Mouse (Mus musculus) midbrain, embryonic 15.5 days (tissue): Measurements from ENCODE around the gene Sparcl1. TPM values are rescaled to one million over a fixed set of nuclear protein-coding genes. Genes with fewer than 3 reads are reported as not detected.
A peak's percentile ranks its signal among the peaks of the same experiment; 100 is the strongest.

Experiments
- ATAC-seq: fragments of 200-750 bp; cut with Nextera tagmentation; replicated peaks from 2 replicates; pipeline ENCODE4 v1.8.0; 2017; ENCODE audit warnings: moderate TSS enrichment
- H3K27ac ChIP-seq: fragments of 300-500 bp; sonication (generic); 2 replicates; pipeline ENCODE4 v1.5.1; 2015; ENCODE audit warnings: mild to moderate bottlenecking, inconsistent platforms
- H3K27me3 ChIP-seq: fragments of 300-500 bp; sonication (generic); replicated peaks from 2 replicates; pipeline ENCODE4 v1.6.1; 2015; ENCODE audit warnings: inconsistent platforms
- H3K36me3 ChIP-seq: fragments of 300-500 bp; sonication (generic); replicated peaks from 2 replicates; pipeline ENCODE4 v1.6.1; 2015; ENCODE audit warnings: inconsistent platforms
- H3K4me1 ChIP-seq: fragments of 300-500 bp; sonication (generic); 2 replicates; pipeline ENCODE4 v1.6.1; 2015; ENCODE audit warnings: inconsistent platforms
- H3K4me2 ChIP-seq: fragments of 300-500 bp; sonication (generic); 2 replicates; pipeline ENCODE4 v1.6.1; 2015; ENCODE audit warnings: inconsistent platforms, mild to moderate bottlenecking, moderate library complexity
- H3K4me3 ChIP-seq: fragments of 300-500 bp; sonication (generic); 2 replicates; pipeline ENCODE4 v1.5.1; 2015; ENCODE audit warnings: mild to moderate bottlenecking, inconsistent platforms
- H3K9ac ChIP-seq: fragments of 300-500 bp; sonication (generic); 2 replicates; pipeline ENCODE4 v1.6.1; 2015; ENCODE audit warnings: mild to moderate bottlenecking, inconsistent platforms
- H3K9me3 ChIP-seq: fragments of 300-500 bp; sonication (generic); 2 replicates; pipeline ENCODE4 v1.6.1; 2016; ENCODE audit warnings: inconsistent platforms
- WGBS: fragments of 180-500 bp; shearing (Covaris S2); methylation state at CpG from one replicate; pipeline ENCODE4 v1.1.7; 2015; ENCODE audit warnings: mixed read lengths; 5-methylcytosine and 5-hydroxymethylcytosine counted together
- polyA plus RNA-seq: library from polyadenylated mRNA; unstranded; fragments of >200 nt; fragmentation: Nextera tagmentation; extraction: Ambion mirVana; gene quantifications from 2 replicates; pipeline ENCODE4 v1.2.1, GENCODE M21; 2015

The Sparcl1 gene
- polyA plus RNA-seq, 1 experiment from 2014 or later, result 167 TPM

- Histone ChIP-seq H3K4me2 (no peak overlapping the region), H3K27me3 (0 out of 2 replicates have a peak, but pooled peaks cover 3% of the 10 kb centered on the region), H3K36me3 (no peaks in the 10 kb centered on the region), H3K9me3 (no peaks in the 10 kb centered on the region), H3K4me1 (peaks cover 5% of the 10 kb centered on the region; the same call in 1 of the 2 replicates), H3K9ac (no peak overlapping the region), H3K27ac (no peak overlapping the region), H3K4me3 (no peak overlapping the region)
- 29% methylated on average over 10 of the region's 10 CpGs for WGBS
- no peak for ATAC-seq
Observed at GRCm38 (mm10) chr5:104076361-104076760, 37.2 kb downstream of the Sparcl1 start.

GRCm38 (mm10) chr5:104074388-104074787, 39.1 kb downstream of the Sparcl1 start:
- H3K27ac ChIP-seq, result no peak overlapping the region
- no peak for ATAC-seq
- peaks cover 5% of the 10 kb centered on the region; the same call in 1 of the 2 replicates for H3K4me1 ChIP-seq
- H3K4me2 ChIP-seq, result no peak overlapping the region
- H3K9ac ChIP-seq, result no peak overlapping the region
- H3K9me3 ChIP-seq, result no peaks in the 10 kb centered on the region
- no peak overlapping the region for H3K4me3 ChIP-seq
- WGBS, result 34% methylated on average over 12 of the region's 12 CpGs
- 0 out of 2 replicates have a peak, but pooled peaks cover 3% of the 10 kb centered on the region for H3K27me3 ChIP-seq
- H3K36me3 ChIP-seq, result no peaks in the 10 kb centered on the region

GRCm38 (mm10) chr5:104073602-104074001, 39.9 kb downstream of the Sparcl1 start:
- H3K4me2 ChIP-seq, result no peak overlapping the region
- H3K36me3 ChIP-seq, result no peaks in the 10 kb centered on the region
- H3K4me1 ChIP-seq, result peaks cover 5% of the 10 kb centered on the region; the same call in 1 of the 2 replicates
- no peaks in the 10 kb centered on the region for H3K9me3 ChIP-seq
- ATAC-seq, result peak; percentile 88
- WGBS, result 81% methylated on average over 5 of the region's 5 CpGs
- H3K4me3 ChIP-seq, result no peak overlapping the region
- H3K27ac ChIP-seq, result no peak overlapping the region
- H3K9ac ChIP-seq, result no peak overlapping the region
- H3K27me3 ChIP-seq, result 0 out of 2 replicates have a peak, but pooled peaks cover 3% of the 10 kb centered on the region

GRCm38 (mm10) chr5:104072272-104072886, 41.2 kb downstream of the Sparcl1 start:
- H3K27ac ChIP-seq, result peak overlapping the region; percentile 38; the same call in 1 of the 2 replicates
- H3K27me3 ChIP-seq, result 0 out of 2 replicates have a peak, but pooled peaks cover 3% of the 10 kb centered on the region
- 5% methylated on average over 6 of the region's 8 CpGs for WGBS
- H3K4me1 ChIP-seq, result peaks cover 5% of the 10 kb centered on the region; the same call in 1 of the 2 replicates
- no peaks in the 10 kb centered on the region for H3K9me3 ChIP-seq
- no peak overlapping the region for H3K4me2 ChIP-seq
- H3K4me3 ChIP-seq, result no peak overlapping the region
- ATAC-seq, result peak; percentile 88
- no peak overlapping the region for H3K9ac ChIP-seq
- no peaks in the 10 kb centered on the region for H3K36me3 ChIP-seq

- Histone ChIP-seq H3K27me3 (0 out of 2 replicates have a peak, but pooled peaks cover 3% of the 10 kb centered on the region), H3K4me2 (no peak overlapping the region), H3K9ac (no peak overlapping the region), H3K9me3 (no peaks in the 10 kb centered on the region), H3K4me1 (peaks cover 5% of the 10 kb centered on the region; the same call in 1 of the 2 replicates), H3K4me3 (no peak overlapping the region), H3K27ac (no peak overlapping the region), H3K36me3 (no peaks in the 10 kb centered on the region)
- no peak for ATAC-seq
- 65% methylated on average over 4 of the region's 4 CpGs for WGBS
Observed at GRCm38 (mm10) chr5:104071048-104071447, 42.5 kb downstream of the Sparcl1 start.

GRCm38 (mm10) chr5:104068751-104069150, 44.8 kb downstream of the Sparcl1 start:
- 82% methylated on average over 7 of the region's 7 CpGs for WGBS
- no peaks in the 10 kb centered on the region for H3K27me3 ChIP-seq
- no peak overlapping the region for H3K27ac ChIP-seq
- H3K4me3 ChIP-seq, result no peak overlapping the region
- no peak for ATAC-seq
- H3K4me2 ChIP-seq, result no peak overlapping the region
- peaks cover 5% of the 10 kb centered on the region; the same call in 1 of the 2 replicates for H3K4me1 ChIP-seq
- H3K36me3 ChIP-seq, result 0 out of 2 replicates have a peak, but pooled peaks cover 4% of the 10 kb centered on the region
- H3K9ac ChIP-seq, result no peak overlapping the region
- no peaks in the 10 kb centered on the region for H3K9me3 ChIP-seq

- Histone ChIP-seq H3K9ac (no peak overlapping the region), H3K27ac (no peak overlapping the region), H3K4me1 (no peaks in the 10 kb centered on the region), H3K27me3 (no peaks in the 10 kb centered on the region), H3K9me3 (no peaks in the 10 kb centered on the region), H3K36me3 (peaks cover 13% of the 10 kb centered on the region), H3K4me3 (no peak overlapping the region), H3K4me2 (no peak overlapping the region)
- 83% methylated on average over 11 of the region's 11 CpGs for WGBS
- ATAC-seq, result no peak
Observed at GRCm38 (mm10) chr5:104062773-104063551, 50.6 kb downstream of the Sparcl1 start.

- H3K27me3 ChIP-seq, result no peaks in the 10 kb centered on the region
- ATAC-seq, result no peak
- no peaks in the 10 kb centered on the region for H3K4me1 ChIP-seq
- 73% methylated on average over 13 of the region's 13 CpGs for WGBS
- no peak overlapping the region for H3K4me2 ChIP-seq
- H3K9me3 ChIP-seq, result no peaks in the 10 kb centered on the region
- no peak overlapping the region for H3K9ac ChIP-seq
- no peak overlapping the region for H3K27ac ChIP-seq
- H3K4me3 ChIP-seq, result no peak overlapping the region
- H3K36me3 ChIP-seq, result peaks cover 13% of the 10 kb centered on the region
Observed at GRCm38 (mm10) chr5:104061936-104062772, 51.4 kb downstream of the Sparcl1 start.

GRCm38 (mm10) chr5:104060429-104060828, 53.1 kb downstream of the Sparcl1 start:
- H3K27me3 ChIP-seq, result no peaks in the 10 kb centered on the region
- H3K4me3 ChIP-seq, result no peak overlapping the region
- H3K4me1 ChIP-seq, result no peaks in the 10 kb centered on the region
- WGBS, result 85% methylated on average over 5 of the region's 5 CpGs
- peaks cover 13% of the 10 kb centered on the region for H3K36me3 ChIP-seq
- H3K9ac ChIP-seq, result no peak overlapping the region
- no peaks in the 10 kb centered on the region for H3K9me3 ChIP-seq
- no peak overlapping the region for H3K27ac ChIP-seq
- H3K4me2 ChIP-seq, result no peak overlapping the region
- no peak for ATAC-seq

GRCm38 (mm10) chr5:104059628-104060027, 53.9 kb downstream of the Sparcl1 start:
- Histone ChIP-seq H3K9me3 (no peaks in the 10 kb centered on the region), H3K27ac (no peak overlapping the region), H3K4me3 (no peak overlapping the region), H3K4me2 (no peak overlapping the region), H3K4me1 (no peaks in the 10 kb centered on the region), H3K27me3 (no peaks in the 10 kb centered on the region), H3K9ac (no peak overlapping the region), H3K36me3 (peaks cover 10% of the 10 kb centered on the region)
- no peak for ATAC-seq
- 76% methylated on average over 9 of the region's 9 CpGs for WGBS

- Histone ChIP-seq H3K27me3 (no peaks in the 10 kb centered on the region), H3K4me3 (no peak overlapping the region), H3K27ac (no peak overlapping the region), H3K4me2 (no peak overlapping the region), H3K9me3 (no peaks in the 10 kb centered on the region), H3K9ac (no peak overlapping the region), H3K4me1 (no peaks in the 10 kb centered on the region), H3K36me3 (peaks cover 10% of the 10 kb centered on the region)
- no peak for ATAC-seq
- WGBS, result 64% methylated on average over 15 of the region's 15 CpGs
Observed at GRCm38 (mm10) chr5:104058021-104058420, 55.5 kb downstream of the Sparcl1 start.

- WGBS, result 81% methylated on average over 7 of the region's 7 CpGs
- Histone ChIP-seq H3K36me3 (peaks cover 11% of the 10 kb centered on the region; the same call in 1 of the 2 replicates), H3K9ac (no peak overlapping the region), H3K27ac (no peak overlapping the region), H3K4me1 (no peaks in the 10 kb centered on the region), H3K9me3 (no peaks in the 10 kb centered on the region), H3K4me3 (no peak overlapping the region), H3K27me3 (no peaks in the 10 kb centered on the region), H3K4me2 (no peak overlapping the region)
- ATAC-seq, result no peak
Observed at GRCm38 (mm10) chr5:104056295-104056694, 57.2 kb downstream of the Sparcl1 start.
